ENCODE assay signal across 9 mouse cellular contexts in genomic region chr2:109692266-109693177, GRCm38 (mm10). TPM values are rescaled to one million over a fixed set of nuclear protein-coding genes. Genes with fewer than 3 reads are reported as not detected.
DNase-seq lines count a peak whose midpoint lies in the region; ATAC-seq lines count a peak whose summit lies in the region.
"Had no signal": no experiment of that assay in that cellular context is flagged by ENCODE, and none has a peak within 500 bp of the region (broad histone marks: within the 10 kb centered on the region; RNA-seq: fewer than 3 reads in every experiment).

No protein-coding gene starts in this region.

- DNase-seq in frontal cortex, postnatal 36 days (ENCODE audit: low spot score in 2 of 2) = peak; percentile 55 to 63
- DNase-seq in frontal cortex, postnatal 25 days (ENCODE audit: low spot score in 2 of 2) = no peak
- DNase-seq in Muller cell, postnatal 12 days (ENCODE audit: inconsistent ontology term) = peak; percentile 68
- peak; percentile 40 to 43 for DNase-seq in layer of hippocampus, postnatal 36 days
- no peak for DNase-seq in adrenal gland, postnatal 36 days
- no peak for DNase-seq in ovary, postnatal 36 days (ENCODE audit: low spot score)

- no peaks in the 10 kb centered on the region for H3K9me3 ChIP-seq in embryonic facial prominence, embryonic 15.5 days (replicated peaks)
- H3K9me3 ChIP-seq in midbrain, embryonic 16.5 days (replicated peaks; ENCODE audit: control insufficient read depth, low read length, poor library complexity, severe bottlenecking) = no peaks in the 10 kb centered on the region

- H3K9ac ChIP-seq in embryonic facial prominence, embryonic 15.5 days = no peak overlapping the region
- H3K9ac ChIP-seq in midbrain, embryonic 16.5 days (ENCODE audit: low read depth, low read length) = peak overlapping the region; percentile 71

- H3K36me3 ChIP-seq in embryonic facial prominence, embryonic 15.5 days = no peaks in the 10 kb centered on the region
- H3K36me3 ChIP-seq in midbrain, embryonic 16.5 days (ENCODE audit: control insufficient read depth, insufficient read depth, low read length) = no peaks in the 10 kb centered on the region

- H3K27me3 ChIP-seq in embryonic facial prominence, embryonic 15.5 days = peaks cover 12% of the 10 kb centered on the region; the same call in 1 of the 2 replicates
- 0 out of 2 replicates have a peak, but pooled peaks cover 4% of the 10 kb centered on the region for H3K27me3 ChIP-seq in midbrain, embryonic 16.5 days (ENCODE audit: control insufficient read depth, insufficient read depth, low read depth, low read length)

- peak overlapping the region; percentile 96 for H3K4me2 ChIP-seq in embryonic facial prominence, embryonic 15.5 days (replicated peaks)
- peak overlapping the region; percentile 75 for H3K4me2 ChIP-seq in midbrain, embryonic 16.5 days (ENCODE audit: low read length)

- peak overlapping the region; percentile 63 for H3K4me3 ChIP-seq in embryonic facial prominence, embryonic 15.5 days (replicated peaks)
- H3K4me3 ChIP-seq in midbrain, embryonic 16.5 days (ENCODE audit: low read depth, low read length) = peak overlapping the region; percentile 68

- no peak overlapping the region for H3K27ac ChIP-seq in embryonic facial prominence, embryonic 15.5 days (replicated peaks)
- H3K27ac ChIP-seq in midbrain, embryonic 16.5 days (ENCODE audit: low read length) = 0 out of 2 replicates have a peak overlapping the region, but pooled peaks have one; percentile 6

- H3K4me1 ChIP-seq in embryonic facial prominence, embryonic 15.5 days = peaks cover 23% of the 10 kb centered on the region
- H3K4me1 ChIP-seq in midbrain, embryonic 16.5 days (ENCODE audit: control insufficient read depth, insufficient read depth, low read length) = peaks cover 15% of the 10 kb centered on the region

- ATAC-seq in embryonic facial prominence, embryonic 15.5 days (ENCODE audit: insufficient number of reproducible peaks, low FRiP score, low TSS enrichment, low read depth) = no peak
- ATAC-seq in midbrain, embryonic 16.5 days = peak; percentile 64

- 1% methylated on average over 34 of the region's 34 CpGs for WGBS in embryonic facial prominence, embryonic 15.5 days
- WGBS in midbrain, embryonic 16.5 days = 2% methylated on average over 34 of the region's 34 CpGs

RNA-seq across cellular contexts. Expression of gene Bdnf, which starts 18.0 kb away (rescaled TPM):
- polyA plus RNA-seq in embryonic facial prominence, embryonic 15.5 days (2015; fragmentation: Nextera tagmentation; extraction: Ambion mirVana) = 3.2 and 4.2 TPM in 2 replicates
- 10 to 100 TPM; 30.8 to 34.2 TPM for total RNA-seq in layer of hippocampus, postnatal 36 days (2021)
- polyA plus RNA-seq in midbrain, embryonic 16.5 days (2015; fragmentation: Nextera tagmentation; extraction: Ambion mirVana) = 7.3 and 9.3 TPM in 2 replicates
- total RNA-seq in adrenal gland, postnatal 36 days (2021) = under 1 TPM; 0.07 to 0.16 TPM
- polyA plus RNA-seq: erythroblast, embryonic 14.5 days had no signal

Comparison
In these comparisons a context has a peak if more than half of its experiments do, and no peak if none do; other contexts are left out.
1. DNase-seq: peak in frontal cortex, postnatal 36 days (2 of 2), Muller cell, postnatal 12 days (single experiment) and layer of hippocampus, postnatal 36 days (2 of 2); none in frontal cortex, postnatal 25 days (0 of 2), adrenal gland, postnatal 36 days (0 of 2) and ovary, postnatal 36 days (single experiment).
2. RNA of gene Bdnf, which starts 18.0 kb away (total RNA-seq): 30.8 to 34.2 TPM in layer of hippocampus, postnatal 36 days; 0.07 to 0.16 TPM in adrenal gland, postnatal 36 days; every median in the first group is over 10 times any median in the second.